Mouse (Mus musculus) neural tube, embryonic 12.5 days (tissue): ENCODE measurements around the gene Agmat. TPM values are rescaled to one million over a fixed set of nuclear protein-coding genes. Genes with fewer than 3 reads are reported as not detected.
"Not testable (repeated sequence)": the region's sequence is repeated elsewhere in the genome, so short reads cannot be mapped to it uniquely, and the experiment has no call there.

ENCODE experiments used
- ATAC-seq: fragments of 200-750 bp; cut with Nextera tagmentation; 2 replicates; pipeline ENCODE4 v1.8.0; 2017; ENCODE audit warnings: low read depth, mild to moderate bottlenecking, moderate TSS enrichment, moderate library complexity; ENCODE audit not compliant: low FRiP score
- H3K27ac ChIP-seq: fragments of 300-500 bp; sonication (generic); 2 replicates; pipeline ENCODE4 v1.5.1; 2016
- H3K27me3 ChIP-seq: fragments of 300-500 bp; sonication (generic); replicated peaks from 2 replicates; pipeline ENCODE4 v1.6.1; 2016; ENCODE audit warnings: mild to moderate bottlenecking
- H3K36me3 ChIP-seq: fragments of 300-500 bp; sonication (generic); 2 replicates; pipeline ENCODE4 v1.6.1; 2016; ENCODE audit warnings: mild to moderate bottlenecking
- H3K4me1 ChIP-seq: fragments of 300-500 bp; sonication (generic); 2 replicates; pipeline ENCODE4 v1.6.1; 2016
- H3K4me2 ChIP-seq: fragments of 300-500 bp; sonication (generic); replicated peaks from 2 replicates; pipeline ENCODE4 v1.6.1; 2016; ENCODE audit warnings: mild to moderate bottlenecking
- H3K4me3 ChIP-seq: fragments of 300-500 bp; sonication (generic); 2 replicates; pipeline ENCODE4 v1.5.1; 2016
- H3K9ac ChIP-seq: fragments of 300-500 bp; sonication (generic); 2 replicates; pipeline ENCODE4 v1.6.1; 2016; ENCODE audit warnings: mild to moderate bottlenecking
- H3K9me3 ChIP-seq: fragments of 300-500 bp; sonication (generic); 2 replicates; pipeline ENCODE4 v1.6.1; 2016; ENCODE audit warnings: mild to moderate bottlenecking
- WGBS: fragments of 180-500 bp; shearing (Covaris S2); methylation state at CpG from one replicate; pipeline ENCODE4 v1.1.7; 2016; 5-methylcytosine and 5-hydroxymethylcytosine counted together
- polyA plus RNA-seq: library from polyadenylated mRNA; unstranded; fragments of >200 nt; fragmentation: Nextera tagmentation; extraction: Ambion mirVana; gene quantifications from 2 replicates; pipeline ENCODE4 v1.2.1, GENCODE M21; 2016

Gene Agmat
- polyA plus RNA-seq, 1 experiment from 2014 or later = not detected

GRCm38 (mm10) chr4:141765008-141765407 lies 18.5 kb downstream of the Agmat start:
- no peak overlapping the region for H3K9ac ChIP-seq
- ATAC-seq = no peak
- H3K4me3 ChIP-seq = no peak overlapping the region
- no peaks in the 10 kb centered on the region for H3K27me3 ChIP-seq
- peaks cover 78% of the 10 kb centered on the region for H3K36me3 ChIP-seq
- H3K4me1 ChIP-seq = no peaks in the 10 kb centered on the region
- H3K4me2 ChIP-seq = no peak overlapping the region
- 96% methylated on average over 3 of the region's 3 CpGs for WGBS
- no peaks in the 10 kb centered on the region for H3K9me3 ChIP-seq
- no peak overlapping the region for H3K27ac ChIP-seq

- no peak overlapping the region for H3K4me3 ChIP-seq
- ATAC-seq = no peak
- H3K36me3 ChIP-seq = peaks cover 89% of the 10 kb centered on the region
- H3K4me2 ChIP-seq = no peak overlapping the region
- H3K27me3 ChIP-seq = no peaks in the 10 kb centered on the region
- H3K27ac ChIP-seq = no peak overlapping the region
- WGBS = 87% methylated on average over 8 of the region's 8 CpGs
- no peaks in the 10 kb centered on the region for H3K4me1 ChIP-seq
- no peak overlapping the region for H3K9ac ChIP-seq
- no peaks in the 10 kb centered on the region for H3K9me3 ChIP-seq
Measured at GRCm38 (mm10) chr4:141766316-141766667, 19.8 kb downstream of the Agmat start.

- Histone ChIP-seq H3K36me3 (peaks cover 92% of the 10 kb centered on the region), H3K27me3 (no peaks in the 10 kb centered on the region), H3K27ac (no peak overlapping the region), H3K9me3 (no peaks in the 10 kb centered on the region), H3K4me3 (no peak overlapping the region), H3K9ac (no peak overlapping the region), H3K4me1 (no peaks in the 10 kb centered on the region), H3K4me2 (no peak overlapping the region)
- 0 out of 2 replicates have a peak, but pooled peaks have one; percentile 41 for ATAC-seq
- WGBS = 78% methylated on average over 19 of the region's 19 CpGs
Measured at GRCm38 (mm10) chr4:141766668-141767352, 20.3 kb downstream of the Agmat start.

- H3K9ac ChIP-seq = no peak overlapping the region
- H3K27me3 ChIP-seq = no peaks in the 10 kb centered on the region
- no peak overlapping the region for H3K4me2 ChIP-seq
- WGBS = 76% methylated on average over 19 of the region's 19 CpGs
- H3K4me3 ChIP-seq = no peak overlapping the region
- peaks cover 91% of the 10 kb centered on the region for H3K36me3 ChIP-seq
- no peak overlapping the region for H3K27ac ChIP-seq
- H3K4me1 ChIP-seq = no peaks in the 10 kb centered on the region
- no peak for ATAC-seq
- no peaks in the 10 kb centered on the region for H3K9me3 ChIP-seq
Measured at GRCm38 (mm10) chr4:141767353-141768036, 21.0 kb downstream of the Agmat start.

- H3K36me3 ChIP-seq = peaks cover 91% of the 10 kb centered on the region
- no peaks in the 10 kb centered on the region for H3K27me3 ChIP-seq
- no peaks in the 10 kb centered on the region for H3K9me3 ChIP-seq
- no peak for ATAC-seq
- no peak overlapping the region for H3K4me2 ChIP-seq
- no peak overlapping the region for H3K4me3 ChIP-seq
- no peak overlapping the region for H3K27ac ChIP-seq
- H3K4me1 ChIP-seq = no peaks in the 10 kb centered on the region
- 94% methylated on average over 8 of the region's 8 CpGs for WGBS
- no peak overlapping the region for H3K9ac ChIP-seq
Measured at GRCm38 (mm10) chr4:141769501-141770160, 23.2 kb downstream of the Agmat start.

- WGBS = 90% methylated on average over 8 of the region's 8 CpGs
- no peak for ATAC-seq
Measured at GRCm38 (mm10) chr4:141771823-141772222, 25.4 kb downstream of the Agmat start.

GRCm38 (mm10) chr4:141773019-141773418 lies 26.5 kb downstream of the Agmat start:
- H3K27me3 ChIP-seq, H3K4me1 ChIP-seq, H3K4me3 ChIP-seq, ATAC-seq, H3K27ac ChIP-seq, H3K4me2 ChIP-seq, H3K9me3 ChIP-seq, H3K9ac ChIP-seq: not testable (repeated sequence)
- WGBS = 83% methylated on average over 4 of the region's 4 CpGs
- H3K36me3 ChIP-seq = peaks cover 83% of the 10 kb centered on the region

More at GRCm38 (mm10) chr4:141771823-141772222, 25.4 kb downstream of the Agmat start:
- no peak overlapping the region for H3K9ac ChIP-seq
- H3K4me3 ChIP-seq = no peak overlapping the region
- no peaks in the 10 kb centered on the region for H3K9me3 ChIP-seq
- peaks cover 93% of the 10 kb centered on the region for H3K36me3 ChIP-seq
- no peaks in the 10 kb centered on the region for H3K4me1 ChIP-seq
- H3K27me3 ChIP-seq = no peaks in the 10 kb centered on the region
- H3K27ac ChIP-seq = no peak overlapping the region
- H3K4me2 ChIP-seq = no peak overlapping the region

- Histone ChIP-seq H3K9me3 (no peaks in the 10 kb centered on the region), H3K9ac (no peak overlapping the region), H3K4me1 (no peaks in the 10 kb centered on the region), H3K36me3 (peaks cover 85% of the 10 kb centered on the region), H3K4me2 (no peak overlapping the region), H3K4me3 (no peak overlapping the region), H3K27ac (no peak overlapping the region), H3K27me3 (no peaks in the 10 kb centered on the region)
- no peak for ATAC-seq
- WGBS = 91% methylated on average over 8 of the region's 8 CpGs
Measured at GRCm38 (mm10) chr4:141779828-141780227, 33.4 kb downstream of the Agmat start.

GRCm38 (mm10) chr4:141781201-141781985 lies 34.9 kb downstream of the Agmat start:
- ATAC-seq = no peak
- 95% methylated on average over 8 of the region's 8 CpGs for WGBS

GRCm38 (mm10) chr4:141784835-141785234 lies 38.4 kb downstream of the Agmat start:
- H3K4me3 ChIP-seq = no peak overlapping the region
- H3K27me3 ChIP-seq = no peaks in the 10 kb centered on the region
- no peak for ATAC-seq
- H3K27ac ChIP-seq = no peak overlapping the region
- no peak overlapping the region for H3K4me2 ChIP-seq
- 76% methylated on average over 5 of the region's 5 CpGs for WGBS
- peaks cover 52% of the 10 kb centered on the region for H3K36me3 ChIP-seq
- peaks cover 4% of the 10 kb centered on the region for H3K4me1 ChIP-seq
- no peaks in the 10 kb centered on the region for H3K9me3 ChIP-seq
- no peak overlapping the region for H3K9ac ChIP-seq

More at GRCm38 (mm10) chr4:141781201-141781985, 34.9 kb downstream of the Agmat start:
- Histone ChIP-seq H3K4me2 (no peak overlapping the region), H3K9me3 (no peaks in the 10 kb centered on the region), H3K27ac (no peak overlapping the region), H3K4me3 (no peak overlapping the region), H3K36me3 (peaks cover 75% of the 10 kb centered on the region), H3K27me3 (no peaks in the 10 kb centered on the region), H3K9ac (no peak overlapping the region), H3K4me1 (no peaks in the 10 kb centered on the region)

- H3K9ac ChIP-seq = no peak overlapping the region
- no peak overlapping the region for H3K27ac ChIP-seq
- no peak for ATAC-seq
- H3K4me1 ChIP-seq = peaks cover 9% of the 10 kb centered on the region
- H3K4me2 ChIP-seq = no peak overlapping the region
- 90% methylated on average over 13 of the region's 13 CpGs for WGBS
- no peak overlapping the region for H3K4me3 ChIP-seq
- H3K9me3 ChIP-seq = no peaks in the 10 kb centered on the region
- peaks cover 39% of the 10 kb centered on the region for H3K36me3 ChIP-seq
- no peaks in the 10 kb centered on the region for H3K27me3 ChIP-seq
Measured at GRCm38 (mm10) chr4:141786141-141786540, 39.7 kb downstream of the Agmat start.

- ATAC-seq = no peak
- peaks cover 31% of the 10 kb centered on the region for H3K36me3 ChIP-seq
- 67% methylated on average over 6 of the region's 6 CpGs for WGBS
Measured at GRCm38 (mm10) chr4:141787046-141787445, 40.6 kb downstream of the Agmat start.

More at GRCm38 (mm10) chr4:141787046-141787445, 40.6 kb downstream of the Agmat start:
- H3K27me3 ChIP-seq = no peaks in the 10 kb centered on the region
- H3K4me2 ChIP-seq = no peak overlapping the region
- no peak overlapping the region for H3K4me3 ChIP-seq
- no peaks in the 10 kb centered on the region for H3K9me3 ChIP-seq
- no peak overlapping the region for H3K27ac ChIP-seq
- no peak overlapping the region for H3K9ac ChIP-seq
- H3K4me1 ChIP-seq = peaks cover 10% of the 10 kb centered on the region
